Mouse (Mus musculus) heart, adult 2 months (tissue): ENCODE data around the gene Prss33.

Source experiments
- CTCF ChIP-seq: fragments of 200-600 bp; IDR thresholded peaks from 2 replicates; pipeline ENCODE4 v1.8.1; 2022; ENCODE audit warnings: antibody characterized with exemption, mild to moderate bottlenecking, moderate library complexity
- POLR2A ChIP-seq: fragments of 200-500 bp; IDR thresholded peaks from 2 replicates; pipeline ENCODE4 v1.6.1; 2011; ENCODE audit warnings: mild to moderate bottlenecking, low read depth, low read length, control low read depth; ENCODE audit not compliant: insufficient read depth

DNA sequence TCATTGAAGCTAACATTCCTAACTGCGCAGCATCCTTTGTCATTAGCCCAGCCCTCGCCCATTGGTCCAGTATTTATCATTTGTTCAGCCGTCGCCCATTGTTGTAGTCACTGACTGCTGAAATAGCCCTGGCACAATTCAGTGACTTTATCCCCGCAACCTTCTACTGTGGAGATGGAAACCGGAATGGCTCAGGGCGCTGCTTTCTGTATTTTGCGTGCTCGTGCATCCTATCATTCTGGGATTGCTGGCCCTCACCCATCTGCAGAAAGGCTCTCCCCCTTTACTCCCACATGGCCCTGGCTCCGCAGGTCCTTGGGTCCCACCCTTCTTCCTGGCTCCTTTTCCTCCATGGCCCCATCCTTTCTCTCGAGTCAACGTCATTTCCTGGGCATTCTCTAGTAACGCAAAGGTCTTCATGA is 49.3 kb downstream of the Prss33 start:
- TF ChIP-seq POLR2A, result no peak
- TF ChIP-seq CTCF, result no peak; the same call in 1 of the 2 replicates
